Mouse (Mus musculus) limb, embryonic 11.5 days (tissue): ENCODE results near the gene Oscp1. TPM values are rescaled to one million over a fixed set of nuclear protein-coding genes. Genes with fewer than 3 reads are reported as not detected.
A peak's percentile ranks its signal among the peaks of the same experiment; 100 is the strongest.

ENCODE experiments used
- ATAC-seq: fragments of 200-750 bp; cut with Nextera tagmentation; 2 replicates; pipeline ENCODE4 v1.8.0; 2017; ENCODE audit warnings: low read depth; ENCODE audit not compliant: insufficient number of reproducible peaks, low FRiP score, low TSS enrichment
- DNase-seq: peaks from one replicate; pipeline ENCODE4 v3.0.0-alpha.2; 2015; ENCODE audit warnings: low spot score
- H3K27ac ChIP-seq: fragments of 300-500 bp; sonication (generic); replicated peaks from 2 replicates; pipeline ENCODE4 v1.5.1; 2014; ENCODE audit warnings: low read depth, mild to moderate bottlenecking, low read length
- H3K27me3 ChIP-seq: fragments of 300-500 bp; sonication (generic); 2 replicates; pipeline ENCODE4 v1.6.1; 2014; ENCODE audit warnings: mild to moderate bottlenecking, low read length, mixed read lengths; ENCODE audit not compliant: control insufficient read depth, insufficient read depth
- H3K36me3 ChIP-seq: fragments of 300-500 bp; sonication (generic); 2 replicates; pipeline ENCODE4 v1.6.1; 2014; ENCODE audit warnings: mild to moderate bottlenecking, low read length, moderate library complexity, mixed read lengths; ENCODE audit not compliant: control insufficient read depth, insufficient read depth
- H3K4me1 ChIP-seq: fragments of 300-500 bp; sonication (generic); 2 replicates; pipeline ENCODE4 v1.6.1; 2014; ENCODE audit warnings: low read length, mixed read lengths; ENCODE audit not compliant: control insufficient read depth, insufficient read depth
- H3K4me2 ChIP-seq: fragments of 300-500 bp; sonication (generic); 2 replicates; pipeline ENCODE4 v1.6.1; 2014; ENCODE audit warnings: low read depth, mild to moderate bottlenecking, moderate library complexity; ENCODE audit not compliant: severe bottlenecking
- H3K4me3 ChIP-seq: fragments of 300-500 bp; sonication (generic); 2 replicates; pipeline ENCODE4 v1.5.1; 2014; ENCODE audit warnings: low read depth, low read length
- H3K9ac ChIP-seq: fragments of 300-500 bp; sonication (generic); 2 replicates; pipeline ENCODE4 v1.6.1; 2014; ENCODE audit warnings: mild to moderate bottlenecking, low read length
- H3K9me3 ChIP-seq: fragments of 300-500 bp; sonication (generic); 2 replicates; pipeline ENCODE4 v1.6.1; 2016; ENCODE audit warnings: low read length; ENCODE audit not compliant: control insufficient read depth
- WGBS: fragments of 180-500 bp; shearing (Covaris S2); extraction: QIAGEN DNeasy Blood & Tissue Kit; methylation state at CpG from one replicate; pipeline ENCODE4 v1.1.7; 2014; 5-methylcytosine and 5-hydroxymethylcytosine counted together
- polyA plus RNA-seq: library from polyadenylated mRNA; unstranded; fragments of >200 nt; fragmentation: Nextera tagmentation; extraction: Ambion mirVana; gene quantifications from 2 replicates; pipeline ENCODE4 v1.2.1, GENCODE M21; 2014

Oscp1 gene
- polyA plus RNA-seq, 1 experiment from 2014 or later = 20.1 TPM

DNA sequence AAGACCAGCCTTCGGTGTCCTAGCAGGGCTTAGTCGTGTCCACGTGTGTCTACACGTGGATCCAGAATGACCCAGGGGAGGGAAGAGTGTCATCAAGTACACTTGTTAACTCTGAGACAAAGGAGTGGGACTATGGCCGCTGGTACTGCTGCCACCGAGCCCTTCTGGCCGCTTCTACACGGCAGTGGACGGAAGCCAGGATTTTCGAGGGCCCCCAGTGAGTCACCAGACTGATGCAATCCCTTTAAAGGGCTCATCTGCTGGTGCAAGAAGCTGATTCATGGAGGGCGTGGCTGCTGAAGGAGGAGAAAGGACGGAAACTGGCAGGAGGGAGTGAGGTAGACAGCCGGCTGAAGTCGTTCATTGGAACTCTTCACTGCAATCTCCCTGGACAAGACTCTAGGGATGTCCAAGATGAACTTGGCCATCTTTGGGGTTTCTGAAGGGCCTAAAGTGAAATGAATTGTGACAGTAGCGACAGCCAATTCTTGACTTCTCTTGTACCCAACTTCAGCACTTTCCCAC, 44.8 kb downstream of the Oscp1 start:
- H3K27ac ChIP-seq = no peak overlapping the region; the same call in 1 of the 2 replicates
- ATAC-seq (no peak), DNase-seq (peak; percentile 50)
- peak overlapping the region; percentile 50 for H3K9ac ChIP-seq
- H3K4me1 ChIP-seq = peaks cover 7% of the 10 kb centered on the region
- H3K27me3 ChIP-seq = no peaks in the 10 kb centered on the region
- H3K9me3 ChIP-seq = no peaks in the 10 kb centered on the region
- peaks cover 3% of the 10 kb centered on the region; the same call in 1 of the 2 replicates for H3K36me3 ChIP-seq
- peak overlapping the region; percentile 88 for H3K4me2 ChIP-seq
- peak overlapping the region; percentile 84 for H3K4me3 ChIP-seq
- 1% methylated on average over 15 of the region's 15 CpGs for WGBS

DNA sequence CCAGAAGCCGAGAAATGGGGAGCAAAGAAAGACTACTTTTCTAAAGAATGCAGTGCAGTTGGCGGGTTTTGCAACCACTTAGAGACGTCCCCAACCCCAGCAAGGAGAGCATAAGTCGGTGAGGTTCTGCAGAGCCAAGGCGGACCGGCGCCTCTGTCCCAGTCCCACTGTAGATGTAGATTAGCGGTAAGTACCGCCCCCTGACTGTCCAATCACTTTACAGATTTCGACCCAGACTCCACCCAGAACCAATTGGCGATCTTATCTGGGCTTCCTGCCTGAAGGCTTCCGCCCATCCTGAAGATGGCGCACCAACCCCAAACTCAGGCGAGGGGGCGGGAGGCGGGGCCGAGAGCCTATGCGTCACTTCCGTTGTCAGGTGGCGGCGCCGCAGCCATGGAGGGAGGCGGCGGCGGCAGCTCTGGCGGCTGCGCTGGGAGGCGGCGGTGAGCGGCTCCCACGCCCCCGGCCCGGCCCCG, 45.3 kb downstream of the Oscp1 start, which contains the start of gene Stk40:
Stk40 (plus strand) TSS at position 368 of the 479 bp plus-strand sequence.
- H3K4me1 ChIP-seq = peaks cover 12% of the 10 kb centered on the region
- peaks cover 3% of the 10 kb centered on the region; the same call in 1 of the 2 replicates for H3K36me3 ChIP-seq
- no peak within 1 kb of the TSS; the same call in 1 of the 2 replicates for H3K27ac ChIP-seq
- DNase-seq (peak; percentile 98), ATAC-seq (peak; percentile 93)
- peak within 1 kb of the TSS; percentile 88 for H3K4me2 ChIP-seq
- no peaks in the 10 kb centered on the region for H3K9me3 ChIP-seq
- no peaks in the 10 kb centered on the region for H3K27me3 ChIP-seq
- WGBS = under 1% methylated on average over 34 of the region's 34 CpGs
- H3K4me3 ChIP-seq = peak within 1 kb of the TSS; percentile 84
- peak within 1 kb of the TSS; percentile 72 for H3K9ac ChIP-seq

- peak overlapping the region; percentile 72 for H3K9ac ChIP-seq
- ATAC-seq (no peak; the same call in none of the 2 replicates), DNase-seq (no peak)
- H3K27ac ChIP-seq = no peak overlapping the region
- H3K36me3 ChIP-seq = no peaks in the 10 kb centered on the region
- H3K4me2 ChIP-seq = peak overlapping the region; percentile 78
- H3K27me3 ChIP-seq = no peaks in the 10 kb centered on the region
- H3K9me3 ChIP-seq = no peaks in the 10 kb centered on the region
- H3K4me1 ChIP-seq = peaks cover 14% of the 10 kb centered on the region
- 3% methylated on average over 34 of the region's 34 CpGs for WGBS
- H3K4me3 ChIP-seq = peak overlapping the region; percentile 84
These were observed 46.1 kb downstream of the Oscp1 start for GRCm38 (mm10) chr4:126104261-126105075.

DNA sequence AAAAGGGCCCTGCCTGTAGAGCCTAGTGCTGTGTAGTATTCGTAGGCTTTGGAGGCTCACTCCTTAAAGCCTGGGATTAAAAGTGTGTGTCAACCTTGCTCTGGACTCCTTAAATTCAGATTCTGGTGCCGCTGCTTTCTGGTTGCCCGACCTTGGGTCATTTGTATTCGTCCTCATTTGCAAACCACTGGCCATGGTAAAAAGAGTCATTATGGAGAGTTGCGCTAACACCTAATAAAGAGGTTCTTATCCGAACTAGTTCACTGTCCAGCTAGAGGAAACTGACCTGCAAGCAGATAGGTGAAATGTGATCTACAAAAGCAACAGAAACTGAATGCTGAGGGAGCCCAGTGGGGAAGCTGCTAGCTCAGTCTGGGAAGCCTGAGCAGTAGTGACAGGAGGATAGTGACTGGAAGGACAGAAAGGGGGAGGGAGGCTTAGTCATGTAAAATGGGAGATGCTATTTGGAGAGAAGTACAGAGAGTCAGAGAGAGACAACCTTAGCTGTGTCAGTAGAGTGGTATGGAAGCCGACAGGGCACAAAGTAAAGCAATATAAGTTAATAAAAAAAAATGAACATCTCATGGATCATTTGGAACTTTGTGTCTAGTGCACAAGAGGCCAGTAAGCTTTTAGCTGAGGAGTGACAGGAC, 46.9 kb downstream of the Oscp1 start:
- no peaks in the 10 kb centered on the region for H3K36me3 ChIP-seq
- H3K9ac ChIP-seq = no peak overlapping the region
- no peak overlapping the region for H3K4me3 ChIP-seq
- H3K4me1 ChIP-seq = peaks cover 20% of the 10 kb centered on the region
- peak overlapping the region; percentile 78; the same call in 1 of the 2 replicates for H3K4me2 ChIP-seq
- no peak overlapping the region for H3K27ac ChIP-seq
- no peak for ATAC-seq
- no peak for DNase-seq
- WGBS = 60% methylated on average over 7 of the region's 7 CpGs
- no peaks in the 10 kb centered on the region for H3K27me3 ChIP-seq
- no peaks in the 10 kb centered on the region for H3K9me3 ChIP-seq

GRCm38 (mm10) chr4:126108061-126108740, 49.8 kb downstream of the Oscp1 start:
- ATAC-seq (no peak), DNase-seq (no peak)
- Histone ChIP-seq H3K9me3 (no peaks in the 10 kb centered on the region), H3K36me3 (no peaks in the 10 kb centered on the region), H3K27ac (no peak overlapping the region), H3K27me3 (no peaks in the 10 kb centered on the region), H3K4me1 (peaks cover 28% of the 10 kb centered on the region), H3K4me3 (no peak overlapping the region), H3K9ac (no peak overlapping the region), H3K4me2 (no peak overlapping the region; the same call in 1 of the 2 replicates)
- 51% methylated on average over 8 of the region's 8 CpGs for WGBS

DNA sequence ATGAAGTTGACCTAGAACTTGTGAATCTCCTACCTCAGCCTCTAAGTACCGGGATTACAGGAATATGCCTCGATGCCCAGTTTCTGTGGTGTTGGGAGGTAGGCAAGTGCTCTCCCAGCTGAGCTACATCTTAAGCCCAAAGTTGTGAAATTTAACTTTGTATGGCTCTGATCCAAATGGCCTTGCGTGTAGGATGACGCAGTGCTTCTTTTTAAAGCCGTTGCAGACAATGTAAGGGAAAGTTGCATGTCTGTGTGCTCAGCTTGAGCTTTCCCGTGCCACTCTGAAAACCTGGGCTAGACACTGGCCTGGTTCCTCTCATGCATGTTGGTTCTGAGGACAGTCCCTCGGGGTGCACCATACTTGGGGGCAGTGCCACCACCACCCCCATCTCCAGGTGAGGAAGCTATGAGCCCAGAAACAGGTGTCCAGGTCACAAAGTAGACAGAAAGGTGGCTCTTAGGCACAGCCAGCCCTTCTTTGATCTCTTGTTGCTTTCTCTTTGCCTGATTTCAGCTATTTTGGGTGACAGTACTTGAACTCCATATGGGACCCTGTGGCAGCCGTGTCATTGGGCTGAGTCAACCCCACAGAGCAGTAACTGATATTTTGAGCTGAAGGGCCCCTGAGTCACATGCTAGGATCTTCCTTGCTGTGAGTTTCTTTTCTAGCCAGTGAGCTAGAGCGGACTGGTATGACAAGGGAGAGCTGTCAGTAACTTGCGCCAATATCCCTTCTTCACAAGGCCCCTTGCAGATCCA, 51.4 kb downstream of the Oscp1 start:
- WGBS = 80% methylated on average over 10 of the region's 10 CpGs
- H3K27ac ChIP-seq = no peak overlapping the region
- no peak overlapping the region for H3K4me2 ChIP-seq
- H3K4me1 ChIP-seq = peaks cover 25% of the 10 kb centered on the region
- H3K9ac ChIP-seq = no peak overlapping the region
- H3K27me3 ChIP-seq = no peaks in the 10 kb centered on the region
- DNase-seq = no peak
- ATAC-seq = no peak
- H3K4me3 ChIP-seq = no peak overlapping the region
- no peaks in the 10 kb centered on the region for H3K36me3 ChIP-seq
- H3K9me3 ChIP-seq = no peaks in the 10 kb centered on the region

DNA sequence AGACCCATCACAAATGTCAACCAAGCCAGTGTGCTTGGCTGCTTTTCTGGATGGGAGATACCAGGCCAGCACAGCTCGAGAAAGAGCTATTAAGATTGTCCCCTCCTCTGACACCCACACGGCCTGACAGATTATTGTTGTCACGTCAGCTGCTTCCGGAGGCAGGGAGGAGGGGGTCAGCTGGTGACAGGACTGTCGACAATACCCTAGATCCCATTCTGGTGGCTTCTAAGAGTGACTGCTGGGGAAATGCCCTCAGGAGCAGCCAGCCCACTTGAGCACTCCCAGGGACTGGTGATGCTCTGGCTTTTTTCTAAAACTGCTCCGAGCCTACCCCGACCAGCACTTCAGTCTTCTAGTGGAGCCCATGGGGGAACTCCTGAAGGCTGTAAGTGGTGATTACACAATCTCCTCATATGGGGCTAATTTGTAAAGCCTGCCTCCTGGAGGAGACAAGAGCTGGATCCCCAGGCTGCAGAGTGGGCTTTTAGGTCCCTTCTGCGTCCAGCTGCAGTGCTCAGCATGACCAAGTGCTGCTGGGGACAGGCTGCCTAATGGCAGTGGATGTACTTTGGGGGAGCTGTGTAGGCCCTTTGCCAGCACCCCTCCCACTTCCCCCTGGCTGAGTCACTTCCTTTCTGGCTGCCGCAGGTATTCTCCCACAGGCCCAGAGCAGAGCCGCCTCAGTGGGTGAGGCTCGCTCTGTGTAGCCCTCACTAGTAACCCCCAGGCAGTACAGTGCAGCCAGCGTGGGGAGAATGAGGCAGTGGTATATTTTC, 52.2 kb downstream of the Oscp1 start:
- 6% methylated on average over 12 of the region's 12 CpGs for WGBS
- no peak overlapping the region for H3K4me3 ChIP-seq
- H3K4me1 ChIP-seq = peaks cover 28% of the 10 kb centered on the region

More for the DNA sequence above, 52.2 kb downstream of the Oscp1 start:
- Histone ChIP-seq H3K9me3 (no peaks in the 10 kb centered on the region), H3K9ac (peak overlapping the region; percentile 40; the same call in 1 of the 2 replicates), H3K36me3 (no peaks in the 10 kb centered on the region), H3K27me3 (no peaks in the 10 kb centered on the region), H3K27ac (peak overlapping the region; percentile 68), H3K4me2 (peak overlapping the region; percentile 25; the same call in 1 of the 2 replicates)
- ATAC-seq = peak; percentile 35; the same call in 1 of the 2 replicates
- DNase-seq = peak; percentile 38
